Mouse (Mus musculus) R1 (cell line): ENCODE measurements at regions not wholly inside any gene's neighbourhood (a gene's known extent, or its start where the extent isn't known, plus 50 kb on each side); places are given as distances from the start of the nearest gene placed in this dataset.
"Not testable (repeated sequence)": the region's sequence is repeated elsewhere in the genome, so short reads cannot be mapped to it uniquely, and the experiment has no call there.

Experiments
- DNase-seq: peaks from one replicate; pipeline ENCODE4 v3.0.0-alpha.2; 2018; ENCODE audit warnings: low read depth, low spot score

GRCm38 (mm10) chr17:6489926-6490564 is 60.1 kb downstream of the Dynlt1b start:
- peak; percentile 95 for DNase-seq

DNA sequence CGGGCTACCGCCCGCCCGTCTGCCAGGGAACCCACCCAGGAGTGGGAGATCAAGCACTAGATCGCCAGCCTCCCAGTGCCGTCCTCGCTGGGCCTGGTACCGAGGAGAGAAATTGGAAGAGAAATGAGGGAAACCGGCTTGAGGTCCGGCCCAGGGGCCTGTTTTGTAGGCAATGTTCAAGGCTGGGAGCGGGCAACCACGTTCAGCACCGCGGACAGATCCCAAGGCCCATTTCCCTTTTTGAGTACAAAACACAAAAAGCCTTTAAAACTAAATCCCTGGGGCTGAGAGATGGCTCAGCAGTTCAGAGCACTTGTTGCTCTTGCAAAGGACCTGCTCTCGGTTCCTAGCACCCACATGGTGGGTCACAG is 60.6 kb downstream of the Dynlt1b start:
- not testable (repeated sequence) for DNase-seq

GRCm38 (mm10) chr17:6492501-6492900 is 62.6 kb downstream of the Dynlt1b start:
- peak; percentile 82 for DNase-seq

DNA sequence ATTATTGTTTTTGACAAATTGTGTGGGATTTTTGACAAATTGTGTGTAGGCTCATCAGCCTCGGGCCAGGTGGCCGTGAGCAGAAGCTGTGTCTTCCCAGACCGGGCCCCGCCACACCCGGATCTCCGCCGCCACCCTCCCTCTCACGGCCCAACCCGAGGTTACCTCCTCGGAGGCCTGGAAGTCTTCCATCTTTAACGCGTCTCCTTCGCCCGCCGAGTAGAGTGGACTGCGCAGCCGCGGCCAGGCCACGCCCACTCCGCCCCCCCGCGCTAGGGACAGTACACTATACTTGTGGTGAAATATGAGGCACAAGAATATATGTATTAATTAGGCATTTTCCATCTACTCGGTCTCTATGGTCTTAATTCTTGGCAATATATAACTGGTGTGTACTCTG is 63.0 kb downstream of the Dynlt1b start:
- peak; percentile 70 for DNase-seq

- peak; percentile 74 for DNase-seq
These were observed 66.6 kb downstream of the Dynlt1b start for GRCm38 (mm10) chr17:6496491-6496890.

- DNase-seq: not testable (repeated sequence)
These were observed 72.8 kb downstream of the Dynlt1b start for GRCm38 (mm10) chr17:6502676-6503075.

DNA sequence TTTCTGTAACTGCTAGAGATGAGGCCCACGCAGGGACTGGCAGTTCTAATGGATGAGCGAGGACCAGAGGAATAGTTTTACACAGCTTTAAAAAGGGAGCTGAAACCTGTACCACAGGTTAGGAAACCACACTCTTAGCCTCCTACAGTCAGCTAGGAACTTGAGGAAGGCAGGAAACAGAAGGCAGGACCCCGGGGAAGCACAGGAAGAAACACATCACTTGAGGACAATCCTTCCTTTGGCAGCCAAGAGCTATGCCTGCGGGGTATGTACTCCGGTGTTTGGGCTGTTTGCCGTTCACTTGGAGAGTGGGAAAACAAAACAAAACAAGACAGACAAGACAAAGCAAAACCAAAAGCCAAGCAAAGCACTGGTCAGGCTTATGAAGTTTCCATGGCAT is 76.0 kb downstream of the Dynlt1b start:
- DNase-seq: peak; percentile 52

DNA sequence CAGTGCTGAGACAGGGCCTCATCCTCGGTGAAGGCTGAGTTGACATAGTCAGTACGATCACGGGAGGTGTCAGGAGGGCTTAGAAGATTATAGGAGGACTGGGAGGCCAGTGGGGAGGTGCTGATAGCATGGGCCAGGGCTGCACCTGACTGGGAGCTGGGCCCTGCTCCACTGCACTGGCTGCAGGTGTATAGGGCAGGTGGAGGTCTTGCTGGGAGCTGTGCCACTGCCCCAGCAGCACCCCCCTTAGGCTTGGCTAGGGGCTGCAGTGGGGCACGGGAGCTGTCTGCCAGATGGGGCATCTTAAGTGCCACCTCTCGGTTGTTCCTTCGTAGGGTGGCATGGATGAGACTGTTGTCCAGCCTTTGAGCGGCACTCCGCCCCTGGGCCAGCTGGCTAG is 85.2 kb downstream of the Dynlt1b start:
- not testable (repeated sequence) for DNase-seq

- DNase-seq: not testable (repeated sequence)
These were observed 82.4 kb upstream of the Dynlt1c start for GRCm38 (mm10) chr17:6519107-6519506.

- peak; percentile 34 for DNase-seq
These were observed 81.5 kb upstream of the Dynlt1c start for GRCm38 (mm10) chr17:6520001-6520400.

DNA sequence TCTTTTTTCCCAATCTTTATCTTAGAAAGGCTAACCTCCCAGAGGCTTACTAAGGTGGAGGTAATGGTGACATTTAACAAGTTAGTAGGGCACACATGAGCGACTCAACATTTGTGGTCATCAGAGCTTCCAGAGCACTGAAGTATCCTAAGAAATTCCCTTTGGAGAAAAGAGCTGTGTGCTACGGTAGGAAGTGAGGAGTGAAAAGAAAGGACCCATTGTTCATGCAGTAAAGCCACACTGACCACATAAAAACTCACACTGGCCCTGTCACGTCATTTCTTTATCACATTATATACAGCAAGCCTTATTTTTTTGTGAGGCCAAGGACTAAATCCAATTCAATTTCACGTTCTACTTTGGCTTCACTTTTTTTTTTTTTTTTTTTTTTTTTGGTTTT is 80.7 kb upstream of the Dynlt1c start:
- DNase-seq: not testable (repeated sequence)

DNA sequence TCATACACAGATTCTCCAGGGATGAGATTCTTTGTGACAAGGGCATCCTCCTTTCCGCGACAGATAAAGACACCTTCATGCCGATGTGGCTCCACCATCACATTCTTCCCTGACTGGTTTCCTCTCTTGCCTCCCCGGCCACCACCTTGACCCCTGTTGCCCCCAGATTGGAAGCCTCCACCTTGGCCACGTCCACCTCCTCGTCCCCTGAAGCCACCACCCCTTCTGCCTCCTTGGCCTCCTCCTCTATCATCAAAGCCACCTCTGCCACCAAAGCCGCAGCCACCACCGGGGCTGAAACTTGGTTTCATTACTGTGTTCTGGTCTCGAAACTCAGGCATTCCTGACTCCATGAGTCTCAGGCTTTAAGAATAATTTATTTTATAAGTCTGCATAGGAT is 79.3 kb upstream of the Dynlt1c start:
- DNase-seq: not testable (repeated sequence)

DNA sequence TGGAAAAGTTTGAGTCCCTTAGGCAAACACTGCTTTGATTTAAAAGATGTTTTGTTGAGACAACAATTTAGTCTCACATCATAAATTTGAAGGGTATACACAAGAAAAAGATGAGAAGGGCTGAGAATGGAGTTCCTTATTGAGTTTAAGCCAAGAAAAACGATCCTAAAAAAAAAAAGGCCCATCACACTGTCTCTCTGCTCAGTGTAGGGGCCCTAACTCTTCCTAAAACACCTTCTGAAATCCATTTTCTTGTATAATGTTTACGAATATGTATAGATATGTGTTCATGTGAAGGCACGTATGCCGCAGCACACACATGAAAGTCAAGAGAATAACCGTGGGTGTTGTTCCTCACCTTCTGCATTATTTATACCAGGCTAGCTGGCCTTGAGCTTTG is 62.7 kb upstream of the Dynlt1c start:
- DNase-seq: not testable (repeated sequence)

DNA sequence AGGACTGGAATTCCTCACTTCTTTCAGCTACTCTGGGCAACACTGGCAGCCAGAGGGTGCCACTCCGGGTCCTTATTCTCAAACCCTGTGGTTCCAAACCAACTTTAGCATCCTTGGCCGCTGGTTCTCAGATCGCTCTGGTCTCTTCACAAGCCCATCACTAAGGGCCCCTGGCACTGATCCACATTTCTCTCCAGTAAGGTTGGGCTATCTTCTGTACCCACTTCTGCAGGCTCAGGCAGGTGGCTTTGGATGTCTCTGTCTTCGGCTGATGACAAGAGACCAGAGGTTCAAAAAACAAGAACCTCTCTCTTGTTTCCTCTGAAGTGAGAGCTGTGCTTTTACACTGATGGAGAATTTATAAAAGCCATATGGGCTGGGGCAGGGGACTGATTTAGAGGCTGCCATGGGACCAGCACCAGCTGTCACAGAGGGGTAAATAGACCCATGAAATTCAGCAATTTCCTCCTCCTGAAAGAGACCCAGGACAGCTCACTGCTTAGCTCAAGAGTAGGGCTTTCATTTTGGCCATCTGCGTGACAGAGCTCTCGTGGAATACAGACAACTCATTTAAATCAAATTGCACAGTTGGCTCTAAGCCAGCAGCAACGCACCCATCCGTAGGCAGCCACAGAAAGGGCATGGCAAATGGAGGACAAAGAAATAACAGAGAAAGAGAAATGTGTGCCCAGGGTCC is 54.3 kb upstream of the Dynlt1c start:
- DNase-seq: not testable (repeated sequence)

GRCm38 (mm10) chr17:6547937-6548336 is 53.5 kb upstream of the Dynlt1c start:
- not testable (repeated sequence) for DNase-seq
